Mouse (Mus musculus): Measurements from ENCODE around the gene Skor1. TPM values are rescaled to one million over a fixed set of nuclear protein-coding genes. Genes with fewer than 3 reads are reported as not detected.

Gene Skor1
- polyA plus RNA-seq, 1 experiment, result 0.04 TPM

DNA sequence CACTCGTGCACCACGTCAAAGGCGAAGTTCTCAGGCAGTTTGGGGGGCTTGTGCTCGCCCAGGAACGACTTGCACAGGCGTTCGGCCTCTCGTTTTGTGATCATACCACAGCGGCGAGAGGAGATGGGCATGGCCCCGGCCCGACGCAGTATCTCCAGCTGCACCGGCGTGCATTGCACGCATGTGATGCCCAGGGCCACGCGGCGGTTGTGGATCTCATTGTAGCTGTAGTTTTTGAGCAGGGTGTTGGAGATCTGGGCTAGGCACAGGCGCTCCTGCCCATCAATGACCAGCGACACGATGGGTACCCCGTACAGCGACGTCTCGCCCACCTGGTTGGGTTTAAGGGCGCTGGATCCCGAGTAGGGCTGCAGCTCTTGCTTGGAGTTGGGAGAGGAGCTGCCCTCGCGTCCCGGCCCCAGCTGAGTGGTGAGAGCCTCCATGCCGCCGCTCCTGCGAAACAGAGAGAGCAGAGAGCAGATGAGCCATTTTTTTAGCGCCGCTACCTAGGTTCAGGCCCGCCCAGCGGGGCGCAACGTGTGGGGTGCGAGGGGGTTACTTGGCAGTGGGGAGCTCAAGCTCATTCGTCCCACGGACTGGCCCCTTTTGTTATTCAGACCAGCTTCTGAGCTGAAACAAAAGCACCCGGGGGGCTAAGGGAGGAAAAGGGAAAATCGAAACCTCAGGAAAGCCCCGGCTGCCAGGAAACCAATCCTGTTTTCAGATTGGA is 2.5 kb downstream of the Skor1 start:
- no peak for DNase-seq
- TF ChIP-seq POLR2A (IDR thresholded peaks at IDR 0.05; ENCODE audit: control insufficient read depth, extremely low read depth, insufficient read depth, low read length, poor library complexity) (no peak), CTCF (IDR thresholded peaks at IDR 0.05; ENCODE audit: borderline replicate concordance, control insufficient read depth, extremely low read depth, insufficient read depth, low read length, poor library complexity) (no peak)
- peaks cover 54% of the 10 kb centered on the region for H3K27me3 ChIP-seq (ENCODE audit: control insufficient read depth, insufficient read depth, low read length)
- H3K4me3 ChIP-seq (ENCODE audit: control insufficient read depth, insufficient read depth, low read length), result no peak overlapping the region
- H3K27ac ChIP-seq (ENCODE audit: control insufficient read depth, insufficient read depth, low read length), result no peak overlapping the region
- peaks cover 23% of the 10 kb centered on the region for H3K4me1 ChIP-seq (replicated peaks; ENCODE audit: control insufficient read depth, insufficient read depth, low read length)
- no peaks in the 10 kb centered on the region for H3K36me3 ChIP-seq (ENCODE audit: control insufficient read depth, insufficient read depth, low read length)
- WGBS, result 7% methylated on average over 46 of the region's 46 CpGs

GRCm38 (mm10) chr9:63145249-63146125 is 3.3 kb downstream of the Skor1 start:
- WGBS, result 4% methylated on average over 72 of the region's 73 CpGs
- no peak overlapping the region for H3K4me3 ChIP-seq (ENCODE audit: control insufficient read depth, insufficient read depth, low read length)
- H3K27ac ChIP-seq (ENCODE audit: control insufficient read depth, insufficient read depth, low read length), result no peak overlapping the region
- no peak for TF ChIP-seq CTCF (IDR thresholded peaks at IDR 0.05; ENCODE audit: borderline replicate concordance, control insufficient read depth, extremely low read depth, insufficient read depth, low read length, poor library complexity)
- TF ChIP-seq POLR2A (IDR thresholded peaks at IDR 0.05; ENCODE audit: control insufficient read depth, extremely low read depth, insufficient read depth, low read length, poor library complexity), result no peak
- no peak for DNase-seq
- H3K4me1 ChIP-seq (replicated peaks; ENCODE audit: control insufficient read depth, insufficient read depth, low read length), result peaks cover 23% of the 10 kb centered on the region
- peaks cover 58% of the 10 kb centered on the region for H3K27me3 ChIP-seq (ENCODE audit: control insufficient read depth, insufficient read depth, low read length)
- no peaks in the 10 kb centered on the region for H3K36me3 ChIP-seq (ENCODE audit: control insufficient read depth, insufficient read depth, low read length)

DNA sequence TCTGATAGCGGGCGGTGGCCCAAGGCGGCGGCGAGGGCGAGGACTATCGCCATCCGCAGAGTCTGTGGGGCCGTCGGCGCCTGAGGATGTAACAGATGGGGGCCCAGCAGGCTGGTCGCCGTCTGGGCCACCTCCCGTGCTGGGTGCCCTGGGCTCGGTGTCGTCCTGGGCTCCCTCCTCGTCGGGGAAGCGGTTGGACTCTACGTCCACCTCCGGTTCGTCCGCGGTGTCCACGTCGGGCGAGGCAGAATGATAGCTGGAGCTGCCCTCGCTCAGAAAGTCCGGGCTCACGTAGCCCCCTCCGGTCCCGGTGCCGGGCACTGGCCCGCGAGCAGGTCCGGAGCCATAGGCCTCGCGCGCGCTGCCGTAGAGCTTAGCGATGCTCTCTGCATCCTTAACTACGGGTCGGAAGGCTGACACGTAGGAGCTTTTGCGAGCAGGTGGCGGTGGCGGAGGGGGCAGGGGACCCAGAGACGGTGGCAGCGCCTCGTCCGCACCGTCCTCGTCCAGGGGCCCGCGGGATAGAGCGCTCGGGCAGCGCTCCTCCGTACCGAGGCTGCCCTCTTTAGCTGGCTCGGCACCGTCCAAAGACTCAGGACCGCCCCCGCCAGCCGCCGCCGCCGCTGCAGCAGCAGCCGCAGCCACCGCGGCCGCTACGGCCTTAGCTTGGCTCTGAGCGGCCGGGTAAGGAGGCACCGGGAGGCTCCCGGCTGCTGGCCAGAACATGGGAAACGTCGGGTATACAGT is 4.1 kb downstream of the Skor1 start:
- DNase-seq, result no peak
- Histone ChIP-seq H3K36me3 (ENCODE audit: control insufficient read depth, insufficient read depth, low read length) (no peaks in the 10 kb centered on the region), H3K4me1 (replicated peaks; ENCODE audit: control insufficient read depth, insufficient read depth, low read length) (peaks cover 23% of the 10 kb centered on the region), H3K4me3 (ENCODE audit: control insufficient read depth, insufficient read depth, low read length) (no peak overlapping the region), H3K27ac (ENCODE audit: control insufficient read depth, insufficient read depth, low read length) (no peak overlapping the region), H3K27me3 (ENCODE audit: control insufficient read depth, insufficient read depth, low read length) (peaks cover 61% of the 10 kb centered on the region)
- no peak for TF ChIP-seq CTCF (IDR thresholded peaks at IDR 0.05; ENCODE audit: borderline replicate concordance, control insufficient read depth, extremely low read depth, insufficient read depth, low read length, poor library complexity)
- WGBS, result 5% methylated on average over 79 of the region's 80 CpGs

- no peak overlapping the region for H3K4me3 ChIP-seq (ENCODE audit: control insufficient read depth, insufficient read depth, low read length)
- H3K27me3 ChIP-seq (ENCODE audit: control insufficient read depth, insufficient read depth, low read length), result peaks cover 60% of the 10 kb centered on the region
- 6% methylated on average over 47 of the region's 47 CpGs for WGBS
- H3K36me3 ChIP-seq (ENCODE audit: control insufficient read depth, insufficient read depth, low read length), result no peaks in the 10 kb centered on the region
- DNase-seq, result no peak
- no peak overlapping the region for H3K27ac ChIP-seq (ENCODE audit: control insufficient read depth, insufficient read depth, low read length)
- H3K4me1 ChIP-seq (replicated peaks; ENCODE audit: control insufficient read depth, insufficient read depth, low read length), result peaks cover 23% of the 10 kb centered on the region
- TF ChIP-seq CTCF (IDR thresholded peaks at IDR 0.05; ENCODE audit: borderline replicate concordance, control insufficient read depth, extremely low read depth, insufficient read depth, low read length, poor library complexity) (no peak), POLR2A (IDR thresholded peaks at IDR 0.05; ENCODE audit: control insufficient read depth, extremely low read depth, insufficient read depth, low read length, poor library complexity) (no peak)
Observed at GRCm38 (mm10) chr9:63143641-63144501, 4.9 kb downstream of the Skor1 start.

- TF ChIP-seq CTCF (IDR thresholded peaks at IDR 0.05; ENCODE audit: borderline replicate concordance, control insufficient read depth, extremely low read depth, insufficient read depth, low read length, poor library complexity) (no peak), POLR2A (IDR thresholded peaks at IDR 0.05; ENCODE audit: control insufficient read depth, extremely low read depth, insufficient read depth, low read length, poor library complexity) (no peak)
- 3% methylated on average over 25 of the region's 25 CpGs for WGBS
- Histone ChIP-seq H3K27me3 (ENCODE audit: control insufficient read depth, insufficient read depth, low read length) (peaks cover 61% of the 10 kb centered on the region), H3K4me1 (replicated peaks; ENCODE audit: control insufficient read depth, insufficient read depth, low read length) (peaks cover 18% of the 10 kb centered on the region; the same call in 1 of the 2 replicates), H3K36me3 (ENCODE audit: control insufficient read depth, insufficient read depth, low read length) (no peaks in the 10 kb centered on the region), H3K27ac (ENCODE audit: control insufficient read depth, insufficient read depth, low read length) (no peak overlapping the region), H3K4me3 (ENCODE audit: control insufficient read depth, insufficient read depth, low read length) (no peak overlapping the region)
- DNase-seq, result no peak
Observed at GRCm38 (mm10) chr9:63143227-63143626, 5.5 kb downstream of the Skor1 start.
